Mouse (Mus musculus) ES-Bruce4 (cell line): ENCODE data around the gene Lhb. TPM values are rescaled to one million over a fixed set of nuclear protein-coding genes. Genes with fewer than 3 reads are reported as not detected.

Experiments used
- H3K27ac ChIP-seq: 2 replicates; pipeline ENCODE4 v1.5.1; 2012; ENCODE audit warnings: low read length, inconsistent platforms; ENCODE audit not compliant: insufficient read depth
- H3K27me3 ChIP-seq: 2 replicates; pipeline ENCODE4 v1.6.1; 2012; ENCODE audit warnings: mild to moderate bottlenecking, low read length, inconsistent platforms; ENCODE audit not compliant: control insufficient read depth, poor library complexity, insufficient read depth, severe bottlenecking
- H3K36me3 ChIP-seq: 2 replicates; pipeline ENCODE4 v1.6.1; 2012; ENCODE audit warnings: inconsistent platforms, mild to moderate bottlenecking, low read length, moderate library complexity; ENCODE audit not compliant: control insufficient read depth, poor library complexity, insufficient read depth, severe bottlenecking
- H3K4me1 ChIP-seq: one replicate; pipeline ENCODE4 v1.8.1; 2011; ENCODE audit warnings: low read length; ENCODE audit not compliant: control insufficient read depth, insufficient read depth
- H3K4me3 ChIP-seq: 2 replicates; pipeline ENCODE4 v1.5.1; 2011; ENCODE audit warnings: low read depth, mild to moderate bottlenecking, low read length
- H3K9ac ChIP-seq: 2 replicates; pipeline ENCODE4 v1.6.1; 2012; ENCODE audit warnings: low read depth, mild to moderate bottlenecking, inconsistent platforms; ENCODE audit not compliant: poor library complexity, severe bottlenecking
- H3K9me3 ChIP-seq: replicated peaks from 2 replicates; pipeline ENCODE4 v1.6.1; 2012; ENCODE audit warnings: mild to moderate bottlenecking, low read length, inconsistent platforms; ENCODE audit not compliant: control insufficient read depth, poor library complexity, insufficient read depth, severe bottlenecking
- CTCF ChIP-seq: IDR thresholded peaks from one replicate; pipeline ENCODE4 v1.8.1; 2011; ENCODE audit warnings: low read depth, low read length
- EP300 ChIP-seq: IDR thresholded peaks from 2 replicates; pipeline ENCODE4 v1.6.1; 2011; ENCODE audit warnings: low read depth, low read length; ENCODE audit not compliant: insufficient read depth
- POLR2A ChIP-seq: IDR thresholded peaks from one replicate; pipeline ENCODE4 v1.8.1; 2011; ENCODE audit warnings: low read length; ENCODE audit not compliant: insufficient read depth
- polyA plus RNA-seq: library from polyadenylated mRNA; stranded (reverse); fragments of >200 nt; gene quantifications from 2 replicates; pipeline ENCODE4 v1.2.4, GENCODE M21; 2011; ENCODE audit warnings: low read depth; ENCODE audit not compliant: missing spikeins, insufficient read depth, insufficient read length

Gene Lhb
- polyA plus RNA-seq, 1 experiment: not detected

GRCm38 (mm10) chr7:45417962-45418492 is 2.6 kb upstream of the Lhb start:
- Histone ChIP-seq H3K4me1 (peaks cover 7% of the 10 kb centered on the region), H3K27ac (no peak overlapping the region), H3K36me3 (peaks cover 19% of the 10 kb centered on the region), H3K27me3 (no peaks in the 10 kb centered on the region), H3K9ac (0 out of 2 replicates have a peak overlapping the region, but pooled peaks have one; percentile 7), H3K9me3 (no peaks in the 10 kb centered on the region), H3K4me3 (no peak overlapping the region)
- TF ChIP-seq POLR2A (no peak), EP300 (no peak), CTCF (no peak)

- H3K36me3 ChIP-seq: peaks cover 39% of the 10 kb centered on the region
These were observed 583 bp upstream of the Lhb start for GRCm38 (mm10) chr7:45419859-45420614.

DNA sequence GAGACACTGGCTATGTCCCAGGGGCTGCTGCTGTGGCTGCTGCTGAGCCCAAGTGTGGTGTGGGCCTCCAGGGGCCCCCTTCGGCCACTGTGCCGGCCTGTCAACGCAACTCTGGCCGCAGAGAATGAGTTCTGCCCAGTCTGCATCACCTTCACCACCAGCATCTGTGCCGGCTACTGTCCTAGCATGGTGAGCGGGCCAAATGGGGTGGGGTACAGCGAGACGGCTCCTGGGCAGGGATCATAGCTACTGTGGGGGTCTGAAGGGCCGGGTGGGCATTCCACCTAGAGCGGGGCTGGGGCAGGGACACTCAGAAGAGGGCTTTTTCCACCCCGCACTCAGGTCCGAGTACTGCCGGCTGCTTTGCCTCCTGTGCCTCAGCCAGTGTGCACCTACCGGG is 574 bp downstream of the Lhb start:
- Histone ChIP-seq H3K4me1 (peaks cover 7% of the 10 kb centered on the region), H3K9ac (no peak overlapping the region), H3K27me3 (no peaks in the 10 kb centered on the region), H3K27ac (no peak overlapping the region), H3K9me3 (no peaks in the 10 kb centered on the region), H3K4me3 (no peak overlapping the region), H3K36me3 (peaks cover 43% of the 10 kb centered on the region)
- TF ChIP-seq CTCF: no peak
- TF ChIP-seq POLR2A: no peak
- no peak for TF ChIP-seq EP300

More at GRCm38 (mm10) chr7:45419859-45420614, 583 bp upstream of the Lhb start:
- H3K9me3 ChIP-seq: no peaks in the 10 kb centered on the region
- H3K27me3 ChIP-seq: no peaks in the 10 kb centered on the region
- TF ChIP-seq CTCF (no peak), EP300 (0 out of 2 replicates have a peak, but pooled peaks have one; percentile 39)
- peaks cover 7% of the 10 kb centered on the region for H3K4me1 ChIP-seq
- peak overlapping the region; percentile 22 for H3K4me3 ChIP-seq
- peak overlapping the region; percentile 7; the same call in 1 of the 2 replicates for H3K27ac ChIP-seq
- H3K9ac ChIP-seq: no peak overlapping the region

- Histone ChIP-seq H3K27ac (no peak overlapping the region), H3K36me3 (peaks cover 71% of the 10 kb centered on the region), H3K4me3 (no peak overlapping the region), H3K9me3 (no peaks in the 10 kb centered on the region), H3K27me3 (no peaks in the 10 kb centered on the region), H3K4me1 (peaks cover 8% of the 10 kb centered on the region), H3K9ac (no peak overlapping the region)
- TF ChIP-seq EP300 (no peak), CTCF (no peak)
These were observed 5.9 kb downstream of the Lhb start for GRCm38 (mm10) chr7:45426556-45426955.

DNA sequence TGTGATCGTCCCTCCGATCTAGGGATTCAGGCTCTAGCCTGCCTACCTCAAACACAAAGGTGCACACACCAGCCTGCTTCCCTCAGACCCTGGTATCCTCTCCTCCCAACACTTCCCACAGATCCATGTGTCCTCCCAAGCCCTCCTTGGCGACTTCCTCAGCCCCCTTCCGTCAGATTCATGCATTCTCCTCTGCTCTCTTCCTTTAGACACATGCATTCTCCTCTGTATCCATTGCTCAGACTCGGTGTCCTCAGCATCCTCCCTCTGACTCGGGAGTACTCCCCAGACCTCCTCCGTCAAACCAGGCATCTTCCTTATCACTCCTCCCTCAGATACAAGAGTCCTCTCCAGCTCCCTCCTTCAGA is 13.2 kb downstream of the Lhb start:
- no peak for TF ChIP-seq POLR2A
- no peak for TF ChIP-seq CTCF
- no peak for TF ChIP-seq EP300
- Histone ChIP-seq H3K36me3 (peaks cover 22% of the 10 kb centered on the region), H3K9me3 (no peaks in the 10 kb centered on the region), H3K27ac (peak overlapping the region; percentile 1; the same call in 1 of the 2 replicates), H3K4me1 (peaks cover 14% of the 10 kb centered on the region), H3K27me3 (no peaks in the 10 kb centered on the region), H3K9ac (peak overlapping the region; percentile 77), H3K4me3 (peak overlapping the region; percentile 99)

DNA sequence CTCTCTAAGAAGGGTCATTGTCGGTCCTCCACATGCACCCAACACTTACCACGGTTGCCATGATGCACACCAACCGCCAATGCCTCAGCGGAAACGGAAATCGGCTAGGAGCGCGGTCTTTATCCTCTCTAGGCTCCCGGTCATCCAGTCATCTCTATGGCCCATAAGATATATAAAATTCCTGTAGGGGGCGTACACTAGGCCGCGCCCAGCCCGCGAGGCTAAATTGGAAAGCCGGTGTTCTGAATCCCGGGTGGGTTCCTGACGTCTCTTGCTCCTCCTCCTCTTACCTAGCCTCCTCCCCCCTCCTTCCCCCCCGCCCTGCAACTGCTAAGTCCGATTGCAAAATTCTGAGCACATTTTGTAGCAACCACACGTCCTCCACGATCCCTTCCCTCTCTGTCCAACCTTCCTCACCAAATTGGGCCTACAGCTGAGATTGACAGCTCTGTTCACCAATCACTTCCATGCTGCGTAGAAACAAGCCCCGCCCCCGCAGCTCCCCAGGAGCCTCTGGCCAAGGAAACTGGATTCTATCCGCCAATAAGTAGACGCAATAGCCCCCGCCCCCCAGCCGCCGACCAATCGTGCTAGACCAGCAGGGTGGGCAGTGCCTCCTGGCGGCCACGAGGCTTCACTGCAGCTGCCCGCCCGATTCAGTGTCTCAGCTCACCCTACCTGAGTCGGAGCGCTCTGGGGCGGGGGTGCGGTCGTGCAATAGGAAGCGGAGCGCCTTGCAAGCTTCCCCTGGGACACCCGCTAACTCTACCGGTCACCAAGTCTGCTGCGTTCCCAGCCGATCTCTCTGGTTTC is 13.8 kb downstream of the Lhb start, which contains the start of gene Gys1:
Gys1 (plus strand) TSS at position 642 of the 813 bp plus-strand sequence.
- peak; percentile 37 for TF ChIP-seq POLR2A
- peak; percentile 93 for TF ChIP-seq CTCF
- TF ChIP-seq EP300: 0 out of 2 replicates have a peak, but pooled peaks have one; percentile 19
- Histone ChIP-seq H3K4me1 (peaks cover 14% of the 10 kb centered on the region), H3K27me3 (no peaks in the 10 kb centered on the region), H3K4me3 (peak within 1 kb of the TSS; percentile 99), H3K27ac (peak within 1 kb of the TSS; percentile 1; the same call in 1 of the 2 replicates), H3K9ac (peak within 1 kb of the TSS; percentile 77), H3K36me3 (peaks cover 17% of the 10 kb centered on the region), H3K9me3 (no peaks in the 10 kb centered on the region)
